Mouse (Mus musculus): ENCODE measurements around the gene Ccnjl. TPM values are rescaled to one million over a fixed set of nuclear protein-coding genes. Genes with fewer than 3 reads are reported as not detected.

The Ccnjl gene
- polyA plus RNA-seq, 1 experiment: 46.5 TPM

DNA sequence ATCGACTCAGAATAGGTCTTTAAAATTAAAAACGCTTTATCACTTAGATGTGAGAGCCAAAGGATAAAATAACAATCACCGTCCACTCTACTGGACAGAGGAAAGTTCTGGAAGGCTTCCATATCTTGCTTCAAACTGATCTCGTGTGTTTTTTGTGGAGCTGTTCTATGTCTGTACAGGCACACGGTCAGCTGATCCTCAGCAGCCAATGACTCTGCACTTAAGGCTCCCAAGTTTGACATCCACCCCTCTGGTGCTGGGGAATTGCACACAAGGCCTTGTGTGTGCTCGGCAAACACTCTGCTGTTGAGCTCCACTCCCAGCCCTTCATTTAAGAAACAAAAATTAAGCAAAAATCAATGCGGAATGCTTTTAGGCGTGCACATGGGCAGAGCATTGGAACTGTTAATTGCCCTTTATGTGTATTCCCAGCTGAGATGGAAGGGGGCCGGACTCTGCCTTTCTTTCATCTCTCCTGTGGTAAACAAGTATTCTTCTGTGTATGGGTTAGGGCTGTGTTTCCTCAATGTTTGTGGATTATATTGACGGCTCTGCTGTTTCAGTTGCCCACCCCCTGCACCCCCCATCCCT, 35.2 kb downstream of the Ccnjl start:
- H3K36me3 ChIP-seq (replicated peaks; ENCODE audit: low read length): peaks cover 73% of the 10 kb centered on the region
- no peaks in the 10 kb centered on the region for H3K27me3 ChIP-seq (replicated peaks)
- TF ChIP-seq GATA1 (IDR thresholded peaks at IDR 0.05; ENCODE audit: borderline replicate concordance, low read length) (no peak), FLI1 (IDR thresholded peaks at IDR 0.05; ENCODE audit: low read length) (no peak)
- no peak overlapping the region for H3K4me3 ChIP-seq (replicated peaks)
- H3K9me3 ChIP-seq: no peaks in the 10 kb centered on the region
- peaks cover 93% of the 10 kb centered on the region for H3K4me1 ChIP-seq

DNA sequence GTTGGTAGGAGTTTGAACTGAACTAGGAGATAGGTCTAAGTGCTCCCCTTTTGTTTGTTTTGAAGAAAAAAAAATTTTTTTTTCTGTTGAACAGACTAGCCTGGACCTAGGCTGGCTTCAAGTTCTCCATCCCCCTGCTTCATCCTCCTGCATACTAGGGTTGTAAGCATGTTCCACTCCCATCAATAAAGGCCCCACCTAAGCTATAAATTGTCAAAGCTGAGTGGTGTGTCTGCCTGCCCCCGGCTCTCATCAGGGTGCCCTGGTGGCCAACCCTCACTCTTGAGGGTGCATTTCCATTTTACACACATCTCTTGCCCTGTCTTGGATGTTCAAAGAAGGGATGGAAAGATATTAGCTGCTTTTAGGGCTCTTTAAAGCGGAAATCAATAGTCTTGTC, 36.8 kb downstream of the Ccnjl start:
- no peaks in the 10 kb centered on the region for H3K27me3 ChIP-seq (replicated peaks)
- no peak overlapping the region for H3K4me3 ChIP-seq (replicated peaks)
- peaks cover 97% of the 10 kb centered on the region for H3K4me1 ChIP-seq
- no peaks in the 10 kb centered on the region for H3K9me3 ChIP-seq
- TF ChIP-seq FLI1 (IDR thresholded peaks at IDR 0.05; ENCODE audit: low read length) (no peak), GATA1 (IDR thresholded peaks at IDR 0.05; ENCODE audit: borderline replicate concordance, low read length) (no peak)
- H3K36me3 ChIP-seq (replicated peaks; ENCODE audit: low read length): peaks cover 61% of the 10 kb centered on the region

DNA sequence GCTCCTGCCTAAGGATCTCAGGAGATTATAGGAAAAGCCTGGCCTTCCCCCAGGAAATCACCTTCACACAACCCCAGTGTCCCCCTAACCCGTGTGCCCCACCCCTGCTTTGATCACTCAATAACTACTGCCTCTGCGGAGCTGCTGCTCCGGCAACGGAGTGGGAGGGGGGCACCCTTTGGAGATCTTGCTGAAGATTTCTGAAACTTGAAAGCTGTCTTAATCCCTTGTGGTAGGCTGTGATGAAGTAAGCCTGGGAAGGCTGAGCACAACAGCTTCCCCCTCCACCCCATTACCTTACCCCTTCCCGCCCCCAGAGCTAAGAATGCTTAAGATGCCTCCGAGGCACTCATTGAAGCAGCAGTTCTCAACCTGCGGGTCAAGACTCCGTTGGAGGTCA, 37.3 kb downstream of the Ccnjl start:
- H3K4me1 ChIP-seq: peaks cover 97% of the 10 kb centered on the region
- H3K27me3 ChIP-seq (replicated peaks): no peaks in the 10 kb centered on the region
- TF ChIP-seq FLI1 (IDR thresholded peaks at IDR 0.05; ENCODE audit: low read length): no peak
- TF ChIP-seq GATA1 (IDR thresholded peaks at IDR 0.05; ENCODE audit: borderline replicate concordance, low read length): no peak
- H3K4me3 ChIP-seq (replicated peaks): no peak overlapping the region
- peaks cover 56% of the 10 kb centered on the region for H3K36me3 ChIP-seq (replicated peaks; ENCODE audit: low read length)
- H3K9me3 ChIP-seq: no peaks in the 10 kb centered on the region

DNA sequence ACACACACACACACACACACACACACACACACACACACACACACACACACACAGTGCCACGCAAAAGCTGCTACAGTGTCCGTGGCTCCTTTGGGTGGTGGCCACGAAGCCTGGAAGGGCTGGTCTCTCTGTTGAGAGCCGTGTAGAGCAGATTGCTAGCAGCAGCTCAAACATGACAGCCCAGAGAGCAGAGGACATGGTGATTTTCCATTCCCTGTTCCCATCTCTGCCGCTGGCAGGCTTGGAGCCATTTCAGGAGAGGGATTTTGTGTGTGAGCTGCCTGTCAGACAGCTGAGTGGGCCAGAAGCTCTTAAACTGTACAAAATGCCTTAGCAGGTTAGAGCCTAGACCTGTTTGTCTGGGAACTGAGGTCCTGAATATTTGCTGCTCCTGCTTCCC, 38.1 kb downstream of the Ccnjl start:
- H3K4me3 ChIP-seq (replicated peaks): no peak overlapping the region
- peaks cover 49% of the 10 kb centered on the region for H3K36me3 ChIP-seq (replicated peaks; ENCODE audit: low read length)
- H3K4me1 ChIP-seq: peaks cover 97% of the 10 kb centered on the region
- H3K27me3 ChIP-seq (replicated peaks): no peaks in the 10 kb centered on the region
- TF ChIP-seq GATA1 (IDR thresholded peaks at IDR 0.05; ENCODE audit: borderline replicate concordance, low read length): no peak
- no peak for TF ChIP-seq FLI1 (IDR thresholded peaks at IDR 0.05; ENCODE audit: low read length)
- no peaks in the 10 kb centered on the region for H3K9me3 ChIP-seq

DNA sequence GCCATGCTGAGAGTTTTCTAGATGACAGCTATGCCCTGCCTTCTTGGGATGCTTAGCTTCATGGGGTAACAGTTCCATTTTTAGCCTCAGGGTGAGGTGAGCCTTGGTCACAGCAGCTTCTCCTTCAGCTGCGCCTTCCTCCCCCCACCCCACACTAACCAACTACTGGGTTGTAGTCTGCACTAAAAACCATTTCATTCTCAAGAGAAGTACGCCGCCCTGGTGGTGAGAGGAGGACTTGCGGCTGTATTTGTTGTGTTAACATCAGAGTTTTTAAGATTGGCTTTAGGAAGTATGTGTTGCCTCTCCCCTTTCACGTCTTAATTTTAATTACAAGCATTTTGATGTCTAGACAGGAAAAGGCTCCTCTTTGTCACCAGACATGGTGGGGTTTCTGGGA, 39.7 kb downstream of the Ccnjl start:
- TF ChIP-seq FLI1 (IDR thresholded peaks at IDR 0.05; ENCODE audit: low read length) (no peak), GATA1 (IDR thresholded peaks at IDR 0.05; ENCODE audit: borderline replicate concordance, low read length) (no peak)

DNA sequence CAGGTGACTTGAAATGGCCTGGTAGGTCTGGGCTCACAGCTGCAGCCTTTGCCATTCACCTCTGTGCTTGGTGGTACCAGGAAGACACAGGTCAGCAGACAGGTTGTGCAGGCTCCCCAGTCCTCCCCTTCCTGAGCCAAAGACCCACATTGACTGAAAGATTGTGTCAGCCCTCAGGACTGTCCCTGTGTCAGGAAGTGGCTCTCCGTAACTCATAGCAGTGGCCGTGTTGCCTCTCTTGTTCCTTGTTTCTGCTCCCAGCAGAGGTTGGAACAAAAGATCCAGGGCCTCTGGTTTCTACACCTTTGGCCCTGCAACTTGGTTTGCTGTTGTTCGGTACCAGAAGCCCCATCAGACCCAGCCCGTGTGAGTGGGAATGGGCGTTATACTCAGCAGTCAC, 40.6 kb downstream of the Ccnjl start:
- Histone ChIP-seq H3K4me3 (replicated peaks) (peak overlapping the region; percentile 83), H3K36me3 (replicated peaks; ENCODE audit: low read length) (peaks cover 49% of the 10 kb centered on the region), H3K9me3 (no peaks in the 10 kb centered on the region), H3K4me1 (peaks cover 97% of the 10 kb centered on the region), H3K27me3 (replicated peaks) (no peaks in the 10 kb centered on the region)
- TF ChIP-seq GATA1 (IDR thresholded peaks at IDR 0.05; ENCODE audit: borderline replicate concordance, low read length) (no peak), FLI1 (IDR thresholded peaks at IDR 0.05; ENCODE audit: low read length) (no peak)

More for the DNA sequence above, 39.7 kb downstream of the Ccnjl start:
- no peaks in the 10 kb centered on the region for H3K27me3 ChIP-seq (replicated peaks)
- peak overlapping the region; percentile 66 for H3K4me3 ChIP-seq (replicated peaks)
- peaks cover 97% of the 10 kb centered on the region for H3K4me1 ChIP-seq
- H3K9me3 ChIP-seq: no peaks in the 10 kb centered on the region
- peaks cover 53% of the 10 kb centered on the region for H3K36me3 ChIP-seq (replicated peaks; ENCODE audit: low read length)

DNA sequence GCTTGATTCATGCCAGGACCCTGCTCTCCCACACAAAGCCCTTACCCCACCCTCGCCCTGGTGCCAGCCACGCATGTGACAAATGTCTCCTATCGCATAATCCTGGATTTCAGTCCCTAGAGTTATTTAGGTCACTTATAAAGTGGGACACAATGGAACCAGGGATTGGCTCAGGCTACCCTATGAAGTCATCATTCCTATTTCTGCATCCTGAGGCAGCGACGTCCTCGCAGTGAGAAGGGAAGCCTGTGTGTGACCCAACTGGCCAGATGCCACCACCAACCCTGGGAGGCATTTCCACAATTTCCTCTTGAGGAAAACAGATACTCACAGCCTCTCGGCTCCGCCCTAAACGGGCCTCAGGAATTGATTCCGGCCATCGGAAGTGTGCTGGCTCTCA, 41.0 kb downstream of the Ccnjl start:
- Histone ChIP-seq H3K4me3 (replicated peaks) (peak overlapping the region; percentile 83), H3K4me1 (peaks cover 97% of the 10 kb centered on the region), H3K9me3 (no peaks in the 10 kb centered on the region), H3K27me3 (replicated peaks) (no peaks in the 10 kb centered on the region), H3K36me3 (replicated peaks; ENCODE audit: low read length) (peaks cover 45% of the 10 kb centered on the region)
- TF ChIP-seq GATA1 (IDR thresholded peaks at IDR 0.05; ENCODE audit: borderline replicate concordance, low read length) (no peak), FLI1 (IDR thresholded peaks at IDR 0.05; ENCODE audit: low read length) (no peak)

DNA sequence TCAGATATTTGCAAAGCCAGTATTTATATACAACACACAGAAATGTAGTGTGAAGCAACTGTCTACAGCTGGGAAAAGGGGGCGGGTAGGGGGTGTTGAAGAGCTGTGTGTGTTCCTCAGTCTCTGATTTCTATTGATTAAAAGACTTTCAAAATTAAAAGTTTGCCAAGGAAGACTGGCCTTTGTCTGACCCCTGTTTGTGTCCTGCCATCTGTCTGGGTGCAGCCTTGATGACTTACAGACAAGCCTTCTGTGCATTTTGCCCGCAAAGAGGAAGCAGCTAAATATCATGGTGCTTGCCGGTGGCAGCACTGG, 46.4 kb downstream of the Ccnjl start:
- peaks cover 79% of the 10 kb centered on the region for H3K4me1 ChIP-seq
- peaks cover 40% of the 10 kb centered on the region for H3K36me3 ChIP-seq (replicated peaks; ENCODE audit: low read length)
- no peaks in the 10 kb centered on the region for H3K27me3 ChIP-seq (replicated peaks)
- no peak for TF ChIP-seq FLI1 (IDR thresholded peaks at IDR 0.05; ENCODE audit: low read length)
- TF ChIP-seq GATA1 (IDR thresholded peaks at IDR 0.05; ENCODE audit: borderline replicate concordance, low read length): no peak
- H3K9me3 ChIP-seq: no peaks in the 10 kb centered on the region
- H3K4me3 ChIP-seq (replicated peaks): peak overlapping the region; percentile 87

DNA sequence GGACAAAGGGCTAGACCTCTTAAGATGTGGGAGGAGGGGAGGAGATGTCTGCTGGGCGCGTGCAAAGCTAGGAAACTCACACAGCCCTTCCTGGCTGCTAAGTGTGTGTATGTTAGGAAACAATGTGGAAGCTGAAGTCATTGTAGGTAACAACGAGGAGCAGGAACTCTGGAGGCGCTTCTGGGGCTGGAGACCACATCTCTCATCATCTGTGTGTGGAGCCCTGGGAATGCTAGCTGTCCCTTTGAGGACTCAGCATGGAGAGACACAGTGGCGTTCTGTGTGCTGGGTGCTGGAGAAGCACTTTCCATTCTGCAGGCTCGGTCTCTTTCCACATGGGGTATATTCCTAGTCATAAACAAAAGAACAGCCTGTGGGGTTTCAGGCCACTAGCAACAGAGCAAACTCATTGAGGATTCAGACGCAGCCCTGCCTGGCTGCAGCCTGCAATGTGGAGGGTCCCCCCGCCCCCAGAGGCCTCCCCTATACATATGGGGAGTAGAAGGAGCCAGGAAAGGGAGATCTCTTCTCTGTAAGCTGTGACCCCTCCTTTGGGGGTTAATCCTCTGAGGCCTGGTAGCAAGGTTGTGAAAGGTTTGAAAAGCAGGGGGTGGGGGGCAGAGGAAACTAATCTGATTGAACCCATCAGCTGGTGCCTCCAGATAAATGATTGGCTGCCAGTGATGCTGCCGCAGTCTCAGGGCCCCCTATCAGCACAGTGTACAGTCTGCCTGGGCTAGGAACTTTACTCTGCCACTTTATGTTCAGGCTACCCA, 47.0 kb downstream of the Ccnjl start:
- TF ChIP-seq FLI1 (IDR thresholded peaks at IDR 0.05; ENCODE audit: low read length): no peak
- no peak for TF ChIP-seq GATA1 (IDR thresholded peaks at IDR 0.05; ENCODE audit: borderline replicate concordance, low read length)

DNA sequence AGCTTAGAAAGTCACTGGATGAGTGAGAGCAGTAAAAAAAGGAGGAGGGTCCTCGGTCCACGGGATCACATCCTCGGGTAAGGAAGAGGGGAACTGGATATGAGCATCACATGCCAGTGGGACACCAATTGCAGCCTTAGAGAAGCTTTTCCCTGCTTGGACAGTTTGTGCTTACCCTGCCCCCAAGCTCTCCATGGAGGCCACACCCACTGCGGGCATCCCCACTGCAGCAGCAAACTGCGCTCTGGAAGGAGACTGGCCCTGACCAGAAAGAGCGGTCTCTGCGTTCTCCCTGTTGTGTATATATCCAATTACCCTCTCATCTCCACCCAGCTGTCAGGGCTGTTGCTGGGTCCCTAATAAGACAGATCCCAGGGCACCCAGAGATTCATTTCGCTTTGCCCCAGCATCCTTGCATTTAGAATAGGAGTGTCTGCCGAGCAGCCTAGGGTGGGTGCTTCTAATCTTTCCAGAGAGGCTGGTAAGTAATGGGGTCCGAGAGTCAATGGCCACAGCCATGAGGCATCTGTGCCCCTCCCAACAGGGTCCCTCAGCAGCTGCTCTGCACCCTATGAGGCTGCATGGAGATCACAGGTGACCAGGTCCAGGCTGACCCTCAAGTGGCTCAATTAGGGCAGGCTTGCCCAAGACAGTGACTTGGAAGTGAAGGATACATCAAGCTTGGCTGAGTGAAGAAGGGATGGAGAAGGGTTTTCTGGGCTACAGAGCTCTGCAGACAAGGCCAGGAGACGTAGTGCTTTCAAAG, 49.3 kb downstream of the Ccnjl start:
- peaks cover 50% of the 10 kb centered on the region for H3K4me1 ChIP-seq
- H3K9me3 ChIP-seq: no peaks in the 10 kb centered on the region
- H3K36me3 ChIP-seq (replicated peaks; ENCODE audit: low read length): peaks cover 52% of the 10 kb centered on the region
- TF ChIP-seq GATA1 (IDR thresholded peaks at IDR 0.05; ENCODE audit: borderline replicate concordance, low read length) (no peak), FLI1 (IDR thresholded peaks at IDR 0.05; ENCODE audit: low read length) (no peak)
- no peaks in the 10 kb centered on the region for H3K27me3 ChIP-seq (replicated peaks)
- no peak overlapping the region for H3K4me3 ChIP-seq (replicated peaks)

More for the DNA sequence above, 47.0 kb downstream of the Ccnjl start:
- H3K9me3 ChIP-seq: no peaks in the 10 kb centered on the region
- no peaks in the 10 kb centered on the region for H3K27me3 ChIP-seq (replicated peaks)
- H3K36me3 ChIP-seq (replicated peaks; ENCODE audit: low read length): peaks cover 44% of the 10 kb centered on the region
- peaks cover 73% of the 10 kb centered on the region for H3K4me1 ChIP-seq
- peak overlapping the region; percentile 87 for H3K4me3 ChIP-seq (replicated peaks)
